Mouse (Mus musculus): ENCODE measurements at regions not wholly inside any gene's neighbourhood (a gene's known extent, or its start where the extent isn't known, plus 50 kb on each side); places are given as distances from the start of the nearest gene placed in this dataset.

DNA sequence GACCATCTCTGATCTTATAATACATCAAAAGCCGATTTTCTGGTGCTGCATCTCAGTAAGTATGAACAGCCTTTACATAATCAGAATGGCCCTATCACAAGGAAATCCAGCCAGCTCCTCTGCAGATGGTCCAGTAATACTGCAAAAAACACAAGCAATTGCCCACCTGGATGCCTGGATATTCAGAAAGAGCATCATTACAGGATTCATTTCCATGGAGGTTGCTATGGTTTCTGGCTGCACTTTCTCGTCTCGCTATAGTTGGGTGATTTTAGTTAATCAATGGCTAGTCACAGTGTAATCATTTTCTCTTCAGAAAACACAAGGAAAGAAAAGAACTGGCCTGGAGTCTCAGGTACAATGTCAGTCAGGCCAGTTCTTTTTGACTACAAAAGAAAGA is 179.8 kb upstream of the Myo3a start:
- TF ChIP-seq GATA1 (IDR thresholded peaks at IDR 0.05; ENCODE audit: low read length) (no peak), TAL1 (IDR thresholded peaks at IDR 0.05; ENCODE audit: low read length) (no peak)

All from erythroblast, embryonic 14.5 days (primary cell).